Mouse (Mus musculus) heart, embryonic 12.5 days (tissue): ENCODE measurements at regions not wholly inside any gene's neighbourhood (a gene's known extent, or its start where the extent isn't known, plus 50 kb on each side); places are given as distances from the start of the nearest gene placed in this dataset.
"Not testable (repeated sequence)": the region's sequence is repeated elsewhere in the genome, so short reads cannot be mapped to it uniquely, and the experiment has no call there.

Source experiments
- ATAC-seq: fragments of 200-750 bp; cut with Nextera tagmentation; 2 replicates; pipeline ENCODE4 v1.8.0; 2017; ENCODE audit warnings: moderate TSS enrichment, moderate library complexity; ENCODE audit not compliant: insufficient number of reproducible peaks, low FRiP score
- H3K27ac ChIP-seq: fragments of 300-500 bp; sonication (generic); 2 replicates; pipeline ENCODE4 v1.5.1; 2016; ENCODE audit warnings: mild to moderate bottlenecking, moderate library complexity; ENCODE audit not compliant: poor library complexity, severe bottlenecking
- H3K27me3 ChIP-seq: fragments of 300-500 bp; sonication (generic); replicated peaks from 2 replicates; pipeline ENCODE4 v1.6.1; 2016; ENCODE audit warnings: mild to moderate bottlenecking, moderate library complexity
- H3K36me3 ChIP-seq: fragments of 300-500 bp; sonication (generic); 2 replicates; pipeline ENCODE4 v1.6.1; 2016; ENCODE audit warnings: mild to moderate bottlenecking, moderate library complexity
- H3K4me1 ChIP-seq: fragments of 300-500 bp; sonication (generic); replicated peaks from 2 replicates; pipeline ENCODE4 v1.6.1; 2016; ENCODE audit warnings: mild to moderate bottlenecking
- H3K4me2 ChIP-seq: fragments of 300-500 bp; sonication (generic); 2 replicates; pipeline ENCODE4 v1.6.1; 2016; ENCODE audit warnings: mild to moderate bottlenecking, moderate library complexity
- H3K4me3 ChIP-seq: fragments of 300-500 bp; sonication (generic); 2 replicates; pipeline ENCODE4 v1.5.1; 2016; ENCODE audit warnings: mild to moderate bottlenecking
- H3K9ac ChIP-seq: fragments of 300-500 bp; sonication (generic); 2 replicates; pipeline ENCODE4 v1.6.1; 2016; ENCODE audit warnings: mild to moderate bottlenecking, moderate library complexity
- H3K9me3 ChIP-seq: fragments of 300-500 bp; sonication (generic); replicated peaks from 2 replicates; pipeline ENCODE4 v1.6.1; 2016; ENCODE audit warnings: mild to moderate bottlenecking, moderate library complexity
- WGBS: fragments of 180-500 bp; shearing (Covaris S2); methylation state at CpG from one replicate; pipeline ENCODE4 v1.1.7; 2016; 5-methylcytosine and 5-hydroxymethylcytosine counted together

DNA sequence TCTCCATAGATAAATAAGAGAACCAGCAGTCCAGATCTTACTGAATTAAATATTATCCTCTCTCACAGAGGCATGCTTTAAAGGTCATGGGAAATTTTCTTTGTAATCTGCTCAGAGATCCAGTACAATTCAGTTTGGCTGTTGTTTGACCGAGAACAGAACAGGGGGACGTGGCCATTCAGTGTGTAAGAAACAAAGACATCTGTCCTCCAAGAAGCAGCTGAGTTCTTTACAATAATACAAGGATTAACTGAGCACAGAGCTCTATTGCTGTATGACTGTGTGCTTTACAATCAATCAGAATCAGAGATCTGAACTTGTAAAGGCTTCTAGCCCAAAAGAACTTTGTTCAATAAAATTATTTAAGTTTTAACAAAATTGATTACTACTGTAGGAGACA, 287.6 kb upstream of the Cntn5 start:
- H3K4me2 ChIP-seq = no peak overlapping the region
- no peak for ATAC-seq
- H3K9ac ChIP-seq = no peak overlapping the region
- H3K4me1 ChIP-seq = no peaks in the 10 kb centered on the region
- H3K9me3 ChIP-seq = no peaks in the 10 kb centered on the region
- H3K4me3 ChIP-seq = no peak overlapping the region
- H3K36me3 ChIP-seq = no peaks in the 10 kb centered on the region
- WGBS = 65% methylated on average over 2 of the region's 2 CpGs
- H3K27me3 ChIP-seq = no peaks in the 10 kb centered on the region
- H3K27ac ChIP-seq = no peak overlapping the region

DNA sequence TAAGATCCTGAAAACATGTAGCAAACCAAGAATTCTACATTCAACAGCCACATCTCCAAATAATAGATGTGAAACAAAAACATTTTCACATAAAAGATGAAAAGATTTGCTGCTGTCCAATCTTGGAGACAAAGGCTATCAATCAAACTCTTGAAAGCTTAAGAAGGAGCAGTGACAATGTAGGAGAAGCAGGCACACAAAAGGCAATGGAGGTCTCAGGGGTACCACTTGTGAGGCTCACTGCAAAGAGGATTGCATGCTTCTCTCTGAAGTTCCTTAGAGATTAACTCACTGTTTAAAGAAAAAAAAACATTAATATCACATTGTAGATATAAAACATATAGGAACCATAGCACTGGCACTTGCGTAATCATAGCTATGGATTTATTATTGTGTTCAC, 241.2 kb upstream of the Cntn5 start:
- no peak overlapping the region for H3K27ac ChIP-seq
- no peak overlapping the region for H3K4me3 ChIP-seq
- H3K9ac ChIP-seq = no peak overlapping the region
- no peaks in the 10 kb centered on the region for H3K4me1 ChIP-seq
- H3K36me3 ChIP-seq = no peaks in the 10 kb centered on the region
- 88% methylated on average over 1 of the region's 1 CpGs for WGBS
- no peak for ATAC-seq
- H3K27me3 ChIP-seq = no peaks in the 10 kb centered on the region
- H3K9me3 ChIP-seq = no peaks in the 10 kb centered on the region
- no peak overlapping the region for H3K4me2 ChIP-seq

DNA sequence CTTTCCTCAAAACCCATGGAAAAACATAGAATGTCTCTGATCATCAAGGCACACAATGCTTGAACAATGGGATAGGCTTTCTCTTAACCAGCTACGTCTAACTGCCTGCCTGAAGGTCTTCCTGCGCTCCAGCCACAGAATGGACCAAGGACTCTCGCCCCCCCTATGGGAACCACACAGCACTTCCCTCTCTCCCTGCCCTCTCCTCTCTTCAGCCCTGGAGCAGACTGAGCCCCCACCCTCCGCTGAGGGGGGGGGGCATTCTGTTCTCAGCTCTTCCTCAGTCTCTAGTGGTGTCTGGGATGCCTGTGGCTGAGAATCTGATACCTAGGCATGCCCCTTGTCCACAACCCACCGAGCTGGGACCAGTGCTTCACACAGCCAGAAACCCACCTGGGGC, 222.3 kb upstream of the Cntn5 start:
- ATAC-seq = no peak
- Histone ChIP-seq H3K27ac (no peak overlapping the region), H3K4me3 (no peak overlapping the region), H3K4me2 (no peak overlapping the region), H3K27me3 (no peaks in the 10 kb centered on the region), H3K4me1 (no peaks in the 10 kb centered on the region), H3K9ac (no peak overlapping the region), H3K9me3 (no peaks in the 10 kb centered on the region), H3K36me3 (no peaks in the 10 kb centered on the region)
- 73% methylated on average over 5 of the region's 5 CpGs for WGBS

DNA sequence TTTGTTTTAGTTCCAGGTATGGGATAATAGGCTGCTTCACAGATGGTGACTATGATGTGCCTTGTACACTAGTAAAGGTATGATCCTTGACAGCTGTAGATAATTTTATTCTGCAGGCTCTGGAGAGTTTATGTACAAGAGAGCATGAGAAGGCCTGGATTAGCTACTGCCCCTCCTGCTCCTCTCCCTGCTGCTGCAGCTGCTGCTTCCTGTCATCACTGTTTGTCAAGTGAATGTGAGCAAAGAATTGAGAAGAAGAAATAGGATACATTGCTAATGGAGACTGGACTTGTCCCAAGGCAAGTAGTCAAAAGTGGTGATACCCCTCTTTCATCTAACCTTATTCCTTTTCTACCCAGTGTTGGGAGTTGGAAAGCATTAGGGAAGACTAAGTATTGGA, 214.6 kb upstream of the Cntn5 start:
- no peak for ATAC-seq
- Histone ChIP-seq H3K4me2 (no peak overlapping the region), H3K27me3 (no peaks in the 10 kb centered on the region), H3K36me3 (no peaks in the 10 kb centered on the region), H3K4me3 (no peak overlapping the region), H3K9ac (no peak overlapping the region), H3K9me3 (peaks cover 5% of the 10 kb centered on the region; the same call in 1 of the 2 replicates), H3K27ac (no peak overlapping the region), H3K4me1 (no peaks in the 10 kb centered on the region)

DNA sequence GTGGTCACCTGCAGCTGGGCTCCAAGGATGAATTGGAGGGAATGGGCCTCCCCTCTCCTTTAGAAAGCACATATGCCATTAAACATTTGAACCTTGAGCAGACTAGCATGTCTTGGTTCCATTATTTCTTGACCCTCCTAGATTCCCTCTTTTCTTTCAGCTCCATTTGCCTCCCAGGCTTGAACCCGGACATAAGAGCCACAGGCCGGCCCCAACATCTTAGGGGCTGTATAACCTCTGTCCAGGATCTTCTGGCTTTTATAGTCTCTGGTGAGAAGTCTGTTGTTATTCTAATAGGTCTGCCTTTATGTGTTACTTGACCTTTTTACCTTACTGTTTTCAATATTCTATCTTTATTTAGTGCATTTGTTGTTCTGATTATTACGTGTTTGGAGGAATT, 203.3 kb upstream of the Cntn5 start:
- H3K4me1 ChIP-seq, H3K9ac ChIP-seq, H3K4me2 ChIP-seq, H3K9me3 ChIP-seq, H3K4me3 ChIP-seq, H3K36me3 ChIP-seq, H3K27ac ChIP-seq, H3K27me3 ChIP-seq, ATAC-seq: not testable (repeated sequence)
- 82% methylated on average over 3 of the region's 3 CpGs for WGBS

DNA sequence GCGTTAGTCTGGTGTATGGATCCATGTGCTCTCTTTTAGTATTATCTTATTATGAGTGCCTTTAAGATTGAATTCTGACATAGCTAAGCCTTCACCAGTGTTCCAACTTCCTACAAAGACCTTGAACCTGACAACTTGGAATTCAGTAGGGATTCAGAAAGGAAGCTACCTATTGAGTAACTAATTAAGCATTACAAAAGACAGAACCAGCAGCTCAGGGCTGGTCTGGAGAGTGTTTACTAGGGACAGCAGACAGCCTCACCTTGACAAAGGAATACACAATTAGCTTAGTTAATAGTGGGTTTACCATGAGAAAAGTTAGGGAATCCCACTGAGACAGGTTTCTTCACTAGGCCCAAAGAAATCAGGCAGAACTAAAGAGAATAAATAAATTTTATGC, 202.6 kb upstream of the Cntn5 start:
- not testable (repeated sequence) for H3K9ac ChIP-seq, ATAC-seq, H3K4me1 ChIP-seq, H3K4me2 ChIP-seq, H3K36me3 ChIP-seq, H3K4me3 ChIP-seq, H3K9me3 ChIP-seq, H3K27me3 ChIP-seq, H3K27ac ChIP-seq
- WGBS = 83% methylated on average over 1 of the region's 1 CpGs

DNA sequence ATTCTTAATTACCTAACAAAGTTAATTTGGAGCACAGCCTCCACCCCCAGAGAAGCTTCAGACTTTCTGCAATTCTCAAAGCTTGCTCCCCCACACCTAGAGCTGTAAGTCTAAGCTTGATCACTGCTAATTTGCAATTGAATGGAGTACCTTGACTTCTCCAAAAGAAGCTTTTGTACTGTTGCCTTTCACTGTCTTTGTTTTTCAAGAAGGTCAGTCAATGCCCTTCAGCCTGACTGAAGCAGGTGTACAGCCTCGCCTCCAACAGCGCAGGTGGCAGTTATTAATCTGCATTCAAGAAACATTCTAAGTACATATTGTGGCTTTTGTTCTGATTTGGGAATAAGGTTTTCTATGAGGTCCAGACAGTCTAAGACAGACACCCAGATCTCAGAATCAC, 201.7 kb upstream of the Cntn5 start:
- Histone ChIP-seq H3K9ac (no peak overlapping the region), H3K27ac (no peak overlapping the region), H3K9me3 (0 out of 2 replicates have a peak, but pooled peaks cover 4% of the 10 kb centered on the region), H3K4me3 (no peak overlapping the region), H3K27me3 (no peaks in the 10 kb centered on the region), H3K4me1 (no peaks in the 10 kb centered on the region), H3K4me2 (no peak overlapping the region), H3K36me3 (no peaks in the 10 kb centered on the region)
- ATAC-seq = no peak
- 91% methylated on average over 2 of the region's 2 CpGs for WGBS

DNA sequence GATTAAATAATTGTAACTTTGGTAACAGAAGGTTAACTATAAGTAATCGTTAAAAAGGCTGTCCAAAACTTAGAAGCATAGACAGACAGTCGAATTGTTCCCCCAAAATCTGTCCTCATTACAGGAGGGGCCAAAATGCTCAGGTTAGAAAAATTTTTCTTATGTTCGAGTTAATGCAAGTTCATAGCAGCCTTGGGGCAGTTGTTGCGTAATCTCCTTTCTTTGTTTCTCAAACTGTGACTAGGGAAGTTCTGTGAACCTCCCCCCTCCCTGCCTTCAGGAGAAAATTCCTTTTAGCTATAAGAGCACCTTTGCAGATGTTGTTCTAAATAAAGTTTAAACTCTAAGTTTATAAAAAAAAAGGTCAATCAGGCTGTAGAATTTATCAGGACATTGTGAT, 198.9 kb upstream of the Cntn5 start:
- ATAC-seq = no peak
- H3K27ac ChIP-seq = no peak overlapping the region
- no peak overlapping the region for H3K4me2 ChIP-seq
- no peaks in the 10 kb centered on the region for H3K4me1 ChIP-seq
- no peaks in the 10 kb centered on the region for H3K27me3 ChIP-seq
- no peak overlapping the region for H3K4me3 ChIP-seq
- no peak overlapping the region for H3K9ac ChIP-seq
- 74% methylated on average over 4 of the region's 4 CpGs for WGBS
- 0 out of 2 replicates have a peak, but pooled peaks cover 4% of the 10 kb centered on the region for H3K9me3 ChIP-seq
- H3K36me3 ChIP-seq = no peaks in the 10 kb centered on the region

DNA sequence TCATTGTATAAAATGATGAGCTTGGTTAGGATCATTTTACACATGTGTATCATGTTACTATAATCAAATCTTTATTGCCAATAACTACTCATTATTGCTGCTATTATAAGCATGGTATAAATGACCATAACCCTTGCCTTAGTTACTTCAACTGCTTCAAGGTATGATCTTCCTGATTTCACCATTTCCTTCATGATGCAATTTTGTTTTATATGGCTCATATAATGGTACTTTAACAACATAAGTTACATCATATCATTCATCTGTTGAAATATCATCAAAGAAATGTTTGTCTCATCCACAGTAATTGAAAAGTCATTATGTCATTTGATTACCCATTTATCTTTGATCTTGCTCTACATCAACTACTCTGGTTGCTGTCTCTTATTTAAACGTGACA, 188.3 kb upstream of the Cntn5 start:
- H3K9ac ChIP-seq = no peak overlapping the region
- WGBS = 88% methylated on average over 1 of the region's 1 CpGs
- ATAC-seq = no peak

DNA sequence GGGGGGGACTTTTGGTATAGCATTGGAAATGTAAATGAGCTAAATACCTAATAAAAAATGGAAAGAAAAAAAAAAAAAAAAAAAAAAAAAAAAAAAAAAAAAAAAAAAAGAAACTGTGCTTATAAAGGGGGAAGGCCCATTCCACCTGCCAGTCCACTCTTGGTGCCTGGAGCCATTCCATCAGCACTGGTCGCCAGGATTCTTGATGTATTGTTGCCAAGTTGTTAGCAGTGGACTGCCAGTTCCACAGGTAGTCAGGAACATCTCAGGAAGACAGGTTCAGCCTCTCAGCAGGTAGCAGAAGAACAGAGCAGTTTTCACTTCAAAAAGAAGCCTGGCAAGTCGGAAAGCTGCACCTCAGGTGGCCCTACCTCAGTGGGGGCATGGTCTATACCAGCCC, 162.6 kb upstream of the Cntn5 start:
- H3K27me3 ChIP-seq, ATAC-seq, H3K4me2 ChIP-seq, H3K36me3 ChIP-seq, H3K4me3 ChIP-seq, H3K9me3 ChIP-seq, H3K4me1 ChIP-seq, H3K27ac ChIP-seq, H3K9ac ChIP-seq: not testable (repeated sequence)
- 50% methylated on average over 2 of the region's 2 CpGs for WGBS

More for the DNA sequence above, 188.3 kb upstream of the Cntn5 start:
- Histone ChIP-seq H3K4me3 (no peak overlapping the region), H3K4me1 (no peaks in the 10 kb centered on the region), H3K4me2 (no peak overlapping the region), H3K9me3 (no peaks in the 10 kb centered on the region), H3K27me3 (no peaks in the 10 kb centered on the region), H3K27ac (no peak overlapping the region), H3K36me3 (no peaks in the 10 kb centered on the region)

DNA sequence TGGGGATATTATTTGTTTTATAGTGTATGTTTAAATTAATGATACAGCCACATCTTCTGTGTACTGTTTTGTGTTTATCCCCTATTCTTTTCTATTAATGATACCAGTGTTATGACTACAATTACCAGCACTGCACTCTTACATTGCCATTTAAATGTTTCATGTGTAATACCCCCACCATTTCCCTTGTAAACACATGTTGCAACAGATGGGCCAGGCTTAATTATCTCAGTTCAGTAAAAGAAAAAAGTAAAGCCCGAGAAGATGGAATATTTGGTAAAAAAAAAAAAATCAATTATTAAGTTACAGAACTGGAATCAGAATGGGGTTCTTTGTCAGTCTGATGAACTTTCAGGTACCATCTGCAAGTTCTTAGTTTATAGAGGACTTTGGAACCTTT, 158.3 kb upstream of the Cntn5 start:
- ATAC-seq = no peak
- 60% methylated on average over 1 of the region's 1 CpGs for WGBS
- H3K27ac ChIP-seq = no peak overlapping the region

More for the DNA sequence above, 158.3 kb upstream of the Cntn5 start:
- Histone ChIP-seq H3K4me1 (no peaks in the 10 kb centered on the region), H3K9me3 (0 out of 2 replicates have a peak, but pooled peaks cover 7% of the 10 kb centered on the region), H3K9ac (no peak overlapping the region), H3K4me3 (no peak overlapping the region), H3K4me2 (no peak overlapping the region), H3K27me3 (no peaks in the 10 kb centered on the region), H3K36me3 (no peaks in the 10 kb centered on the region)
